ENCODE assay signal across 8 mouse cellular contexts in genomic region chr14:76169876-76170466, GRCm38 (mm10). TPM values are rescaled to one million over a fixed set of nuclear protein-coding genes. Genes with fewer than 3 reads are reported as not detected.
DNase-seq lines count a peak whose midpoint lies in the region.

No protein-coding gene starts in this region.

- peak; percentile 31 to 47 for DNase-seq in adrenal gland, postnatal 36 days
- no peak for DNase-seq in adrenal gland, postnatal 25 days
- DNase-seq in layer of hippocampus, adult 11-12 months (ENCODE audit: low spot score), result peak; percentile 29
- no peak for DNase-seq in layer of hippocampus, adult 9-10 months (ENCODE audit: low spot score)
- DNase-seq in embryo, embryonic 10.5 days (ENCODE audit: low spot score), result peak; percentile 52
- DNase-seq in left cerebral cortex, postnatal 25 days (ENCODE audit: low spot score in 2 of 2), result peak; percentile 15 to 51
- DNase-seq in spleen, postnatal 10 days (ENCODE audit: low spot score in 2 of 2), result no peak
- DNase-seq in urinary bladder, postnatal 25 days (ENCODE audit: low spot score), result no peak

- intact Hi-C loops in left cerebral cortex, postnatal 25 days (cut with DNase I), result no loop called here

RNA-seq across cellular contexts. Expression of gene Nufip1, which starts 59.3 kb away (rescaled TPM):
- total RNA-seq in adrenal gland, postnatal 36 days (2021), result 1 to 10 TPM; 7.5 to 8.5 TPM
- 8.1 and 8.6 TPM in 2 replicates for total RNA-seq in adrenal gland, postnatal 25 days (2021)
- total RNA-seq in left cerebral cortex, postnatal 25 days (2021), result 1 to 10 TPM; 7.5 to 7.9 TPM

RNA-seq across cellular contexts. Expression of gene Gpalpp1, which starts 59.4 kb away (rescaled TPM):
- total RNA-seq in adrenal gland, postnatal 36 days (2021), result 10 to 100 TPM; 19.8 to 22.8 TPM
- 19.3 and 22.3 TPM in 2 replicates for total RNA-seq in adrenal gland, postnatal 25 days (2021)
- 10 to 100 TPM; 21.9 to 22.5 TPM for total RNA-seq in left cerebral cortex, postnatal 25 days (2021)

Comparison
In these comparisons a context has a peak if more than half of its experiments do, and no peak if none do; other contexts are left out.
1. DNase-seq: peak in adrenal gland, postnatal 36 days (2 of 2), layer of hippocampus, adult 11-12 months (single experiment), embryo, embryonic 10.5 days (single experiment) and left cerebral cortex, postnatal 25 days (2 of 2); none in adrenal gland, postnatal 25 days (single experiment), layer of hippocampus, adult 9-10 months (single experiment), spleen, postnatal 10 days (0 of 2) and urinary bladder, postnatal 25 days (single experiment).